ENCODE assay signal across 8 mouse cellular contexts in the genomic region with DNA sequence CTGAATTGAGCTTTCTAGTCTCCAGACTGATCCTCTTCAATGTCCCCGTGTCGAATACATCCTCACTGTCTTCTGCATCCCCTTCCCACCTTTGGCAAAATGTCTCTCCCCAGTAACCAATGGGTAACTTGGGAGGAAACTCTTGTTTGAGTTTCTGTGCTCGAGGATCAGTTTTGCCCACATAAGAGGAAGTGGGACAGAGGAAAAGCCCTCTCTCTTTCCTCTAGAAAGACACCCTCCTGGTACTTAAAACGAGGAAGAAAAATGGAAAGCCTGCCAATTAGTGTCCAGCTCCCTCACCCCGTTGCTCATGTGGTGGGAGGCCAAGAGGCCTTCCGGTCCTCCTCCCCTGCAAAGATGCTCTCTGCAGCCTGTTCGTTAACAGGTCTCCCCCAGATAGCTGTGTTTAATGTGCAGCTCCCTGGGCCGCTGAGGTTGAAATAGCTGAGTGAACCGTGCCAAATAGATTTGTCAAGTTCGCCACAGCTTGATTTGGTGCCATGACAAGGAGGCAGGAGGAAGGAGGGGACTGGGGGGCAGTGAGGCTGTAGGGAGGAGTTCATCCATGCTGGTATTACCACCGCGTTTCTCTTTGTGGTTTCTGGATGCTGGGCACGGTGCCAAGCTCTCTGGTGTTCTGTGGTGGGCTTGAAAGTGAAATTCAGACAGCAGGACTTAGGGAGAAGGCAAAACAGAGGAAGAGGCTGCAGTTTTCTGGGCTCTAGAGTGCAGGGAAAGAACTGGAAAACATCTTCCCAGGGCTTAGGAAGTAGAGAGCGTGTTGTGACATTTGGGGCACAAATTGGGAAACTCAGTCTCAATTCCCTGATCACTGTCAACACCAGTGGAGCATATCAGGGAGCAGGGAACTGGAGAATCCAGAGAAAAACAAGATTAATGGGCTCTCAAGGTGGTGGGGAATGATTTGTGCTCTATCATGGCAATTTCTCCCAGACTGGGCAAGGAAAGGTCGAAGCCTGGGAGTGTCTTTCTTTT. TPM values are rescaled to one million over a fixed set of nuclear protein-coding genes. Genes with fewer than 3 reads are reported as not detected.
DNase-seq lines count a peak whose midpoint lies in the region; ATAC-seq and TF ChIP-seq lines count a peak whose summit lies in the region.

No protein-coding gene starts in this region.

- no peaks in the 10 kb centered on the region for H3K36me3 ChIP-seq in kidney, embryonic 15.5 days
- no peaks in the 10 kb centered on the region for H3K36me3 ChIP-seq in forebrain, postnatal 0 days (ENCODE audit: insufficient read depth)
- peaks cover 46% of the 10 kb centered on the region for H3K36me3 ChIP-seq in limb, embryonic 13.5 days
- H3K36me3 ChIP-seq in thymus, adult 2 months (ENCODE audit: control insufficient read depth, insufficient read depth, low read length) = no peaks in the 10 kb centered on the region

- no peak overlapping the region for H3K4me3 ChIP-seq in kidney, embryonic 15.5 days (replicated peaks)
- peak overlapping the region; percentile 8; the same call in 1 of the 2 replicates for H3K4me3 ChIP-seq in bone marrow macrophage, adult 2 months (ENCODE audit: insufficient read depth, low read length)
- no peak overlapping the region for H3K4me3 ChIP-seq in forebrain, postnatal 0 days (ENCODE audit: low read depth, low read length)
- no peak overlapping the region for H3K4me3 ChIP-seq in limb, embryonic 13.5 days
- no peak overlapping the region for H3K4me3 ChIP-seq in thymus, adult 2 months (ENCODE audit: control insufficient read depth, insufficient read depth, low read length)

- 20% methylated on average over 15 of the region's 15 CpGs for WGBS in kidney, embryonic 15.5 days
- 20% methylated on average over 15 of the region's 15 CpGs for WGBS in forebrain, postnatal 0 days
- WGBS in limb, embryonic 13.5 days = 35% methylated on average over 15 of the region's 15 CpGs
- 21% methylated on average over 15 of the region's 15 CpGs for WGBS in thymus, adult 2 months

- H3K4me1 ChIP-seq in kidney, embryonic 15.5 days = peaks cover 36% of the 10 kb centered on the region
- peaks cover 60% of the 10 kb centered on the region for H3K4me1 ChIP-seq in bone marrow macrophage, adult 2 months (ENCODE audit: control insufficient read depth, insufficient read depth, low read length)
- peaks cover 20% of the 10 kb centered on the region for H3K4me1 ChIP-seq in forebrain, postnatal 0 days (ENCODE audit: insufficient read depth)
- peaks cover 32% of the 10 kb centered on the region for H3K4me1 ChIP-seq in limb, embryonic 13.5 days
- H3K4me1 ChIP-seq in thymus, adult 2 months (replicated peaks; ENCODE audit: control insufficient read depth, insufficient read depth, low read length) = no peaks in the 10 kb centered on the region; the same call in 1 of the 2 replicates

- H3K27me3 ChIP-seq in kidney, embryonic 15.5 days = peaks cover 15% of the 10 kb centered on the region; the same call in 1 of the 2 replicates
- no peaks in the 10 kb centered on the region for H3K27me3 ChIP-seq in forebrain, postnatal 0 days (ENCODE audit: insufficient read depth, low read length)
- no peaks in the 10 kb centered on the region for H3K27me3 ChIP-seq in limb, embryonic 13.5 days
- no peaks in the 10 kb centered on the region for H3K27me3 ChIP-seq in thymus, adult 2 months (ENCODE audit: control insufficient read depth, insufficient read depth, low read length)

- TF ChIP-seq CTCF in bone marrow macrophage, adult 2 months (IDR thresholded peaks at IDR 0.05; ENCODE audit: low read depth, low read length) = no peak
- no peak for TF ChIP-seq CTCF in forebrain, postnatal 0 days (IDR thresholded peaks at IDR 0.05; ENCODE audit: low read depth)
- no peak for TF ChIP-seq CTCF in thymus, adult 2 months (IDR thresholded peaks at IDR 0.05; ENCODE audit: borderline replicate concordance, control insufficient read depth, extremely low read depth, insufficient read depth, low read length, poor library complexity)

- no peak for TF ChIP-seq POLR2A in bone marrow macrophage, adult 2 months (IDR thresholded peaks at IDR 0.05; ENCODE audit: borderline replicate concordance, low read depth, low read length)
- TF ChIP-seq POLR2A in thymus, adult 2 months (IDR thresholded peaks at IDR 0.05; ENCODE audit: control insufficient read depth, extremely low read depth, insufficient read depth, low read length, poor library complexity) = no peak

- DNase-seq in kidney, adult 11 months = no peak
- DNase-seq in forebrain, postnatal 0 days = peak; percentile 73
- peak; percentile 76 for DNase-seq in retina, postnatal 1 day
- DNase-seq in spleen, adult 18-20 months = no peak
- no peak for DNase-seq in thymus, adult 2 months

- no peaks in the 10 kb centered on the region for H3K9me3 ChIP-seq in kidney, embryonic 15.5 days (replicated peaks)
- H3K9me3 ChIP-seq in forebrain, postnatal 0 days (ENCODE audit: low read length) = no peaks in the 10 kb centered on the region
- no peaks in the 10 kb centered on the region for H3K9me3 ChIP-seq in limb, embryonic 13.5 days

- ATAC-seq in kidney, embryonic 15.5 days (replicated peaks; ENCODE audit: low FRiP score) = peak; percentile 72
- peak; percentile 42; the same call in 1 of the 2 replicates for ATAC-seq in forebrain, postnatal 0 days
- peak; percentile 52 for ATAC-seq in limb, embryonic 13.5 days (ENCODE audit: low FRiP score, low read depth)

- peak overlapping the region; percentile 24; the same call in 1 of the 2 replicates for H3K4me2 ChIP-seq in kidney, embryonic 15.5 days
- H3K4me2 ChIP-seq in forebrain, postnatal 0 days (ENCODE audit: low read depth) = no peak overlapping the region
- H3K4me2 ChIP-seq in limb, embryonic 13.5 days (replicated peaks) = peak overlapping the region; percentile 19

- H3K9ac ChIP-seq in kidney, embryonic 15.5 days = no peak overlapping the region
- H3K9ac ChIP-seq in forebrain, postnatal 0 days = no peak overlapping the region
- no peak overlapping the region for H3K9ac ChIP-seq in limb, embryonic 13.5 days

- peak overlapping the region; percentile 76 for H3K27ac ChIP-seq in kidney, embryonic 15.5 days
- peak overlapping the region; percentile 83 for H3K27ac ChIP-seq in bone marrow macrophage, adult 2 months (ENCODE audit: insufficient read depth, low read depth, low read length)
- H3K27ac ChIP-seq in forebrain, postnatal 0 days (ENCODE audit: low read depth, low read length) = peak overlapping the region; percentile 31; the same call in 1 of the 2 replicates
- H3K27ac ChIP-seq in limb, embryonic 13.5 days = peak overlapping the region; percentile 44; the same call in 1 of the 2 replicates
- no peak overlapping the region for H3K27ac ChIP-seq in thymus, adult 2 months (ENCODE audit: control insufficient read depth, insufficient read depth, low read length)

RNA-seq across cellular contexts. Expression of a gene that starts 48.2 kb away (rescaled TPM):
- 11.7 and 12.2 TPM in 2 replicates for polyA plus RNA-seq in kidney, embryonic 15.5 days (2015; fragmentation: Nextera tagmentation; extraction: Ambion mirVana)
- polyA plus RNA-seq in bone marrow macrophage, adult 2 months (2012; ENCODE audit: insufficient read depth, insufficient read length, missing spikeins) = 86.4 and 97.2 TPM in 2 replicates
- total RNA-seq in forebrain, postnatal 0 days (2014; rRNA removed) = 63.2 and 120 TPM in 2 replicates
- polyA plus RNA-seq in forebrain, postnatal 0 days (2015; fragmentation: Nextera tagmentation; extraction: Ambion mirVana) = 16.1 and 31.6 TPM in 2 replicates
- polyA plus RNA-seq in limb, embryonic 13.5 days (2015; fragmentation: Nextera tagmentation; extraction: Ambion mirVana) = 39.6 and 40.4 TPM in 2 replicates
- 5.4 and 5.7 TPM in 2 replicates for polyA plus RNA-seq in thymus, adult 2 months (2012; rRNA removed)

Comparison
In these comparisons a context has a peak if more than half of its experiments do, and no peak if none do; other contexts are left out.
1. DNase-seq: peak in forebrain, postnatal 0 days (single experiment) and retina, postnatal 1 day (single experiment); none in kidney, adult 11 months (single experiment), spleen, adult 18-20 months (0 of 2) and thymus, adult 2 months (single experiment).
2. Peak in every context shown above with its lines, with median percentiles within 50 percentile points of each other: ATAC-seq.